Mouse (Mus musculus) embryonic facial prominence, embryonic 11.5 days (tissue): ENCODE measurements around the gene Dcaf12. TPM values are rescaled to one million over a fixed set of nuclear protein-coding genes. Genes with fewer than 3 reads are reported as not detected.

Experiments used
- ATAC-seq: fragments of 200-750 bp; cut with Nextera tagmentation; replicated peaks from 2 replicates; pipeline ENCODE4 v1.8.0; 2017; ENCODE audit warnings: low read depth; ENCODE audit not compliant: insufficient number of reproducible peaks, low FRiP score, low TSS enrichment
- DNase-seq: peaks from one replicate; pipeline ENCODE4 v3.0.0-alpha.2; 2015; ENCODE audit warnings: low spot score
- H3K27ac ChIP-seq: fragments of 300-500 bp; sonication (generic); replicated peaks from 2 replicates; pipeline ENCODE4 v1.5.1; 2014; ENCODE audit warnings: mild to moderate bottlenecking, low read depth, low read length, control low read depth
- H3K27me3 ChIP-seq: fragments of 300-500 bp; sonication (generic); 2 replicates; pipeline ENCODE4 v1.6.1; 2014; ENCODE audit warnings: mild to moderate bottlenecking, low read length, moderate library complexity, mixed read lengths; ENCODE audit not compliant: control insufficient read depth, insufficient read depth
- H3K36me3 ChIP-seq: fragments of 300-500 bp; sonication (generic); replicated peaks from 2 replicates; pipeline ENCODE4 v1.6.1; 2014; ENCODE audit warnings: low read depth, mild to moderate bottlenecking, low read length, moderate library complexity, mixed read lengths; ENCODE audit not compliant: control insufficient read depth, insufficient read depth
- H3K4me1 ChIP-seq: fragments of 300-500 bp; sonication (generic); 2 replicates; pipeline ENCODE4 v1.6.1; 2014; ENCODE audit warnings: low read length, mixed read lengths; ENCODE audit not compliant: control insufficient read depth, insufficient read depth
- H3K4me2 ChIP-seq: fragments of 300-500 bp; sonication (generic); 2 replicates; pipeline ENCODE4 v1.6.1; 2014; ENCODE audit warnings: low read depth, mild to moderate bottlenecking, control low read depth, low read length, moderate library complexity
- H3K4me3 ChIP-seq: fragments of 300-500 bp; sonication (generic); 2 replicates; pipeline ENCODE4 v1.5.1; 2014; ENCODE audit warnings: low read depth, low read length, control low read depth
- H3K9ac ChIP-seq: fragments of 300-500 bp; sonication (generic); replicated peaks from 2 replicates; pipeline ENCODE4 v1.6.1; 2014; ENCODE audit warnings: mild to moderate bottlenecking, control low read depth, low read length
- H3K9me3 ChIP-seq: fragments of 300-500 bp; sonication (generic); replicated peaks from 2 replicates; pipeline ENCODE4 v1.6.1; 2016; ENCODE audit warnings: mild to moderate bottlenecking, low read length, inconsistent platforms, mixed read lengths; ENCODE audit not compliant: control insufficient read depth
- WGBS: fragments of 180-500 bp; shearing (Covaris S2); extraction: QIAGEN DNeasy Blood & Tissue Kit; methylation state at CpG from one replicate; pipeline ENCODE4 v1.1.7; 2014; 5-methylcytosine and 5-hydroxymethylcytosine counted together
- polyA plus RNA-seq: library from polyadenylated mRNA; unstranded; fragments of >200 nt; fragmentation: Nextera tagmentation; extraction: Ambion mirVana; gene quantifications from 2 replicates; pipeline ENCODE4 v1.2.1, GENCODE M21; 2014

Dcaf12 gene
- polyA plus RNA-seq, 1 experiment from 2014 or later, result 48.3 TPM

- no peak overlapping the region for H3K4me3 ChIP-seq
- no peak overlapping the region for H3K27ac ChIP-seq
- WGBS, result 93% methylated on average over 7 of the region's 7 CpGs
- H3K4me2 ChIP-seq, result no peak overlapping the region
- no peak for ATAC-seq
- H3K36me3 ChIP-seq, result peaks cover 2% of the 10 kb centered on the region
- H3K27me3 ChIP-seq, result no peaks in the 10 kb centered on the region
- no peak overlapping the region for H3K9ac ChIP-seq
- no peaks in the 10 kb centered on the region for H3K4me1 ChIP-seq
- no peaks in the 10 kb centered on the region for H3K9me3 ChIP-seq
- no peak for DNase-seq
Measured at GRCm38 (mm10) chr4:41303671-41304070, 11.0 kb downstream of the Dcaf12 start.

- Histone ChIP-seq H3K9me3 (no peaks in the 10 kb centered on the region), H3K9ac (no peak overlapping the region), H3K27me3 (no peaks in the 10 kb centered on the region), H3K4me2 (no peak overlapping the region), H3K36me3 (peaks cover 2% of the 10 kb centered on the region), H3K27ac (no peak overlapping the region), H3K4me3 (no peak overlapping the region), H3K4me1 (no peaks in the 10 kb centered on the region)
- ATAC-seq (no peak), DNase-seq (no peak)
- WGBS, result 92% methylated on average over 5 of the region's 5 CpGs
Measured at GRCm38 (mm10) chr4:41298976-41299375, 15.7 kb downstream of the Dcaf12 start.

GRCm38 (mm10) chr4:41295960-41296359 is 18.7 kb downstream of the Dcaf12 start:
- ATAC-seq (no peak), DNase-seq (no peak)
- H3K9me3 ChIP-seq, result no peaks in the 10 kb centered on the region
- no peak overlapping the region for H3K27ac ChIP-seq
- H3K4me2 ChIP-seq, result no peak overlapping the region
- peaks cover 6% of the 10 kb centered on the region for H3K36me3 ChIP-seq
- no peak overlapping the region for H3K4me3 ChIP-seq
- no peak overlapping the region for H3K9ac ChIP-seq
- no peaks in the 10 kb centered on the region for H3K4me1 ChIP-seq
- H3K27me3 ChIP-seq, result no peaks in the 10 kb centered on the region
- WGBS, result 92% methylated on average over 7 of the region's 7 CpGs

- Histone ChIP-seq H3K27me3 (no peaks in the 10 kb centered on the region), H3K4me1 (no peaks in the 10 kb centered on the region), H3K4me2 (no peak overlapping the region), H3K36me3 (peaks cover 6% of the 10 kb centered on the region), H3K27ac (no peak overlapping the region), H3K9ac (no peak overlapping the region), H3K4me3 (no peak overlapping the region), H3K9me3 (no peaks in the 10 kb centered on the region)
- DNase-seq, result no peak
- 93% methylated on average over 11 of the region's 11 CpGs for WGBS
- ATAC-seq, result no peak
Measured at GRCm38 (mm10) chr4:41295507-41295906, 19.2 kb downstream of the Dcaf12 start.

GRCm38 (mm10) chr4:41293907-41294306 is 20.8 kb downstream of the Dcaf12 start:
- no peaks in the 10 kb centered on the region for H3K27me3 ChIP-seq
- no peaks in the 10 kb centered on the region for H3K4me1 ChIP-seq
- no peaks in the 10 kb centered on the region for H3K9me3 ChIP-seq
- no peak for DNase-seq
- no peak overlapping the region for H3K4me3 ChIP-seq
- no peak overlapping the region for H3K4me2 ChIP-seq
- 91% methylated on average over 4 of the region's 4 CpGs for WGBS
- no peak overlapping the region for H3K9ac ChIP-seq
- H3K36me3 ChIP-seq, result peaks cover 4% of the 10 kb centered on the region
- H3K27ac ChIP-seq, result no peak overlapping the region
- ATAC-seq, result no peak

GRCm38 (mm10) chr4:41289802-41290201 is 24.9 kb downstream of the Dcaf12 start:
- no peaks in the 10 kb centered on the region for H3K27me3 ChIP-seq
- no peaks in the 10 kb centered on the region for H3K4me1 ChIP-seq
- peaks cover 4% of the 10 kb centered on the region for H3K36me3 ChIP-seq
- WGBS, result 71% methylated on average over 7 of the region's 7 CpGs
- ATAC-seq, result no peak
- no peak overlapping the region for H3K27ac ChIP-seq
- DNase-seq, result no peak
- H3K4me3 ChIP-seq, result no peak overlapping the region
- no peak overlapping the region for H3K4me2 ChIP-seq
- H3K9ac ChIP-seq, result no peak overlapping the region
- H3K9me3 ChIP-seq, result no peaks in the 10 kb centered on the region

GRCm38 (mm10) chr4:41286420-41286819 is 28.3 kb downstream of the Dcaf12 start:
- H3K9me3 ChIP-seq, result no peaks in the 10 kb centered on the region
- no peaks in the 10 kb centered on the region for H3K27me3 ChIP-seq
- H3K4me2 ChIP-seq, result no peak overlapping the region
- DNase-seq, result peak; percentile 74
- no peak overlapping the region for H3K4me3 ChIP-seq
- H3K9ac ChIP-seq, result no peak overlapping the region
- H3K4me1 ChIP-seq, result no peaks in the 10 kb centered on the region
- no peak overlapping the region for H3K27ac ChIP-seq
- WGBS, result 23% methylated on average over 3 of the region's 3 CpGs
- H3K36me3 ChIP-seq, result no peaks in the 10 kb centered on the region; the same call in 1 of the 2 replicates
- ATAC-seq, result no peak

GRCm38 (mm10) chr4:41284087-41284486 is 30.6 kb downstream of the Dcaf12 start:
- Histone ChIP-seq H3K36me3 (no peaks in the 10 kb centered on the region), H3K27me3 (no peaks in the 10 kb centered on the region), H3K9ac (no peak overlapping the region), H3K4me2 (no peak overlapping the region), H3K9me3 (no peaks in the 10 kb centered on the region), H3K4me3 (no peak overlapping the region), H3K27ac (no peak overlapping the region), H3K4me1 (no peaks in the 10 kb centered on the region)
- 65% methylated on average over 2 of the region's 2 CpGs for WGBS
- ATAC-seq (no peak), DNase-seq (peak; percentile 51)
